Mouse (Mus musculus) forebrain, embryonic 12.5 days (tissue): Measurements from ENCODE around the gene Osgepl1. TPM values are rescaled to one million over a fixed set of nuclear protein-coding genes. Genes with fewer than 3 reads are reported as not detected.
A peak's percentile ranks its signal among the peaks of the same experiment; 100 is the strongest.
"Not testable (repeated sequence)": the region's sequence is repeated elsewhere in the genome, so short reads cannot be mapped to it uniquely, and the experiment has no call there.

Experiments used
- ATAC-seq: fragments of 200-750 bp; cut with Nextera tagmentation; 2 replicates; pipeline ENCODE4 v1.8.0; 2017; ENCODE audit warnings: moderate TSS enrichment; ENCODE audit not compliant: low FRiP score
- H3K27ac ChIP-seq: fragments of 300-500 bp; sonication (generic); 2 replicates; pipeline ENCODE4 v1.5.1; 2016; ENCODE audit warnings: mild to moderate bottlenecking
- H3K27me3 ChIP-seq: fragments of 300-500 bp; sonication (generic); 2 replicates; pipeline ENCODE4 v1.6.1; 2016; ENCODE audit warnings: mild to moderate bottlenecking
- H3K36me3 ChIP-seq: fragments of 300-500 bp; sonication (generic); replicated peaks from 2 replicates; pipeline ENCODE4 v1.6.1; 2016; ENCODE audit warnings: mild to moderate bottlenecking
- H3K4me1 ChIP-seq: fragments of 300-500 bp; sonication (generic); 2 replicates; pipeline ENCODE4 v1.6.1; 2016
- H3K4me2 ChIP-seq: fragments of 300-500 bp; sonication (generic); 2 replicates; pipeline ENCODE4 v1.6.1; 2016; ENCODE audit warnings: mild to moderate bottlenecking, moderate library complexity
- H3K4me3 ChIP-seq: fragments of 300-500 bp; sonication (generic); replicated peaks from 2 replicates; pipeline ENCODE4 v1.5.1; 2016; ENCODE audit warnings: mild to moderate bottlenecking
- H3K9ac ChIP-seq: fragments of 300-500 bp; sonication (generic); 2 replicates; pipeline ENCODE4 v1.6.1; 2016; ENCODE audit warnings: mild to moderate bottlenecking
- H3K9me3 ChIP-seq: fragments of 300-500 bp; sonication (generic); 2 replicates; pipeline ENCODE4 v1.6.1; 2016
- WGBS: fragments of 180-500 bp; shearing (Covaris S2); methylation state at CpG from one replicate; pipeline ENCODE4 v1.1.7; 2016; 5-methylcytosine and 5-hydroxymethylcytosine counted together
- polyA plus RNA-seq: library from polyadenylated mRNA; unstranded; fragments of >200 nt; fragmentation: Nextera tagmentation; extraction: Ambion mirVana; gene quantifications from 2 replicates; pipeline ENCODE4 v1.2.1, GENCODE M21; 2016

Osgepl1 gene
- polyA plus RNA-seq, result 31.6 and 33.4 TPM in 2 replicates

GRCm38 (mm10) chr1:53312989-53313967 is at the start of gene Osgepl1:
Gene Osgepl1 (plus strand): TSS chr1:53313624.
- no peaks in the 10 kb centered on the region for H3K27me3 ChIP-seq
- 3% methylated on average over 27 of the region's 27 CpGs for WGBS
- H3K4me1 ChIP-seq, result 0 out of 2 replicates have a peak, but pooled peaks cover 11% of the 10 kb centered on the region
- H3K4me2 ChIP-seq, result peak within 1 kb of the TSS; percentile 65
- peak within 1 kb of the TSS; percentile 61 for H3K4me3 ChIP-seq
- H3K9me3 ChIP-seq, result no peaks in the 10 kb centered on the region
- peak within 1 kb of the TSS; percentile 89 for H3K27ac ChIP-seq
- H3K36me3 ChIP-seq, result peaks cover 13% of the 10 kb centered on the region
- peak; percentile 99 for ATAC-seq
- H3K9ac ChIP-seq, result peak within 1 kb of the TSS; percentile 76

GRCm38 (mm10) chr1:53264958-53265612 is 48.3 kb upstream of the Osgepl1 start:
- ATAC-seq, H3K27me3 ChIP-seq, H3K4me1 ChIP-seq, H3K9me3 ChIP-seq, H3K27ac ChIP-seq, H3K4me3 ChIP-seq, H3K9ac ChIP-seq, H3K4me2 ChIP-seq, H3K36me3 ChIP-seq: not testable (repeated sequence)

- H3K4me1 ChIP-seq, result no peaks in the 10 kb centered on the region
- 94% methylated on average over 3 of the region's 3 CpGs for WGBS
- ATAC-seq, result no peak
Measured at GRCm38 (mm10) chr1:53269901-53270300, 43.5 kb upstream of the Osgepl1 start.

GRCm38 (mm10) chr1:53272646-53273045 is 40.8 kb upstream of the Osgepl1 start:
- H3K4me1 ChIP-seq, result no peaks in the 10 kb centered on the region
- no peaks in the 10 kb centered on the region for H3K9me3 ChIP-seq
- H3K36me3 ChIP-seq, result no peaks in the 10 kb centered on the region
- no peak overlapping the region for H3K4me3 ChIP-seq
- no peak overlapping the region for H3K27ac ChIP-seq
- no peak for ATAC-seq
- H3K9ac ChIP-seq, result no peak overlapping the region
- no peak overlapping the region for H3K4me2 ChIP-seq
- H3K27me3 ChIP-seq, result no peaks in the 10 kb centered on the region

More at GRCm38 (mm10) chr1:53269901-53270300, 43.5 kb upstream of the Osgepl1 start:
- H3K4me3 ChIP-seq, result no peak overlapping the region
- no peak overlapping the region for H3K4me2 ChIP-seq
- H3K36me3 ChIP-seq, result peaks cover 6% of the 10 kb centered on the region
- H3K9ac ChIP-seq, result no peak overlapping the region
- no peak overlapping the region for H3K27ac ChIP-seq
- no peaks in the 10 kb centered on the region for H3K9me3 ChIP-seq
- H3K27me3 ChIP-seq, result no peaks in the 10 kb centered on the region

GRCm38 (mm10) chr1:53291197-53291596 is 22.2 kb upstream of the Osgepl1 start:
- no peak overlapping the region for H3K4me2 ChIP-seq
- no peaks in the 10 kb centered on the region for H3K9me3 ChIP-seq
- WGBS, result 90% methylated on average over 3 of the region's 3 CpGs
- H3K27ac ChIP-seq, result no peak overlapping the region
- H3K4me3 ChIP-seq, result no peak overlapping the region
- H3K9ac ChIP-seq, result no peak overlapping the region
- H3K27me3 ChIP-seq, result no peaks in the 10 kb centered on the region
- ATAC-seq, result no peak
- H3K36me3 ChIP-seq, result 0 out of 2 replicates have a peak, but pooled peaks cover 3% of the 10 kb centered on the region
- H3K4me1 ChIP-seq, result no peaks in the 10 kb centered on the region

- H3K27me3 ChIP-seq, result no peaks in the 10 kb centered on the region
- peaks cover 6% of the 10 kb centered on the region for H3K4me1 ChIP-seq
- WGBS, result under 1% methylated on average over 66 of the region's 66 CpGs
- H3K27ac ChIP-seq, result peak within 1 kb of the TSS; percentile 91
- ATAC-seq, result peak; percentile 100
- peaks cover 9% of the 10 kb centered on the region for H3K36me3 ChIP-seq
- H3K4me2 ChIP-seq, result peak within 1 kb of the TSS; percentile 62
- peak within 1 kb of the TSS; percentile 82 for H3K4me3 ChIP-seq
- H3K9me3 ChIP-seq, result no peaks in the 10 kb centered on the region
- H3K9ac ChIP-seq, result peak within 1 kb of the TSS; percentile 82
Measured at GRCm38 (mm10) chr1:53296581-53297383, 16.6 kb upstream of the Osgepl1 start, which contains the start of the genes Pms1, Ormdl1 and Gm28778. Gene Pms1 (minus strand): TSS chr1:53297018. Gene Ormdl1 (plus strand): TSS chr1:53297095. Gene Gm28778 (plus strand): TSS chr1:53297111.

GRCm38 (mm10) chr1:53300506-53300905 is 12.9 kb upstream of the Osgepl1 start:
- Histone ChIP-seq H3K4me3 (no peak overlapping the region), H3K9ac (no peak overlapping the region), H3K4me2 (no peak overlapping the region), H3K27ac (no peak overlapping the region), H3K4me1 (peaks cover 6% of the 10 kb centered on the region), H3K9me3 (no peaks in the 10 kb centered on the region), H3K27me3 (no peaks in the 10 kb centered on the region), H3K36me3 (peaks cover 12% of the 10 kb centered on the region)
- WGBS, result 92% methylated on average over 4 of the region's 4 CpGs
- no peak for ATAC-seq

GRCm38 (mm10) chr1:53321662-53322344 is 8.4 kb downstream of the Osgepl1 start:
- Histone ChIP-seq H3K4me1 (no peaks in the 10 kb centered on the region), H3K9ac (no peak overlapping the region), H3K27ac (no peak overlapping the region), H3K4me2 (no peak overlapping the region), H3K36me3 (peaks cover 29% of the 10 kb centered on the region), H3K27me3 (no peaks in the 10 kb centered on the region), H3K9me3 (no peaks in the 10 kb centered on the region), H3K4me3 (no peak overlapping the region)
- ATAC-seq, result no peak
- WGBS, result 97% methylated on average over 4 of the region's 4 CpGs

- Histone ChIP-seq H3K9me3 (no peaks in the 10 kb centered on the region), H3K27me3 (no peaks in the 10 kb centered on the region)
- 92% methylated on average over 5 of the region's 5 CpGs for WGBS
Measured at GRCm38 (mm10) chr1:53323254-53323653, 9.8 kb downstream of the Osgepl1 start.

GRCm38 (mm10) chr1:53324277-53324676 is 10.9 kb downstream of the Osgepl1 start:
- Histone ChIP-seq H3K9me3 (no peaks in the 10 kb centered on the region), H3K4me2 (no peak overlapping the region), H3K4me3 (no peak overlapping the region), H3K27me3 (no peaks in the 10 kb centered on the region), H3K9ac (no peak overlapping the region), H3K36me3 (peaks cover 19% of the 10 kb centered on the region), H3K4me1 (no peaks in the 10 kb centered on the region), H3K27ac (no peak overlapping the region)
- WGBS, result 95% methylated on average over 1 of the region's 1 CpGs
- no peak for ATAC-seq

More at GRCm38 (mm10) chr1:53323254-53323653, 9.8 kb downstream of the Osgepl1 start:
- no peak overlapping the region for H3K4me2 ChIP-seq
- no peak overlapping the region for H3K27ac ChIP-seq
- H3K4me3 ChIP-seq, result no peak overlapping the region
- no peak overlapping the region for H3K9ac ChIP-seq
- ATAC-seq, result no peak
- H3K4me1 ChIP-seq, result no peaks in the 10 kb centered on the region
- peaks cover 24% of the 10 kb centered on the region for H3K36me3 ChIP-seq

GRCm38 (mm10) chr1:53324827-53325494 is 11.5 kb downstream of the Osgepl1 start:
- 96% methylated on average over 5 of the region's 5 CpGs for WGBS
- Histone ChIP-seq H3K4me2 (no peak overlapping the region), H3K36me3 (peaks cover 19% of the 10 kb centered on the region), H3K27me3 (no peaks in the 10 kb centered on the region), H3K9me3 (no peaks in the 10 kb centered on the region), H3K4me1 (no peaks in the 10 kb centered on the region), H3K9ac (no peak overlapping the region), H3K4me3 (no peak overlapping the region), H3K27ac (no peak overlapping the region)
- no peak for ATAC-seq
